Mouse (Mus musculus): ENCODE data around the gene Alpk3. TPM values are rescaled to one million over a fixed set of nuclear protein-coding genes. Genes with fewer than 3 reads are reported as not detected.
A peak's percentile ranks its signal among the peaks of the same experiment; 100 is the strongest.

Gene Alpk3
- total RNA-seq (2021) (under 1 TPM; 0.17 to 0.24 TPM), polyA plus RNA-seq (2012; rRNA removed) (0.03 TPM in 2 replicates)
- long read RNA-seq, result 0 reads

- no peak for DNase-seq
Observed at GRCm38 (mm10) chr7:81057471-81057870, at the start of gene Alpk3. Alpk3 (plus strand) TSS chr7:81057600.

- no peak for DNase-seq
Observed at GRCm38 (mm10) chr7:81008285-81008684, 49.1 kb upstream of the Alpk3 start.

GRCm38 (mm10) chr7:81011576-81011975, 45.8 kb upstream of the Alpk3 start:
- DNase-seq, result no peak

- DNase-seq, result no peak
Observed at GRCm38 (mm10) chr7:81020307-81020706, 37.1 kb upstream of the Alpk3 start.

- DNase-seq, result no peak
Observed at GRCm38 (mm10) chr7:81022731-81023130, 34.7 kb upstream of the Alpk3 start.

GRCm38 (mm10) chr7:81024118-81024517, 33.3 kb upstream of the Alpk3 start:
- DNase-seq, result no peak

GRCm38 (mm10) chr7:81024651-81025050, 32.7 kb upstream of the Alpk3 start:
- no peak for DNase-seq

GRCm38 (mm10) chr7:81025751-81026150, 31.6 kb upstream of the Alpk3 start:
- no peak for DNase-seq

- no peak for DNase-seq
Observed at GRCm38 (mm10) chr7:81039711-81040110, 17.7 kb upstream of the Alpk3 start.

- no peak for DNase-seq
Observed at GRCm38 (mm10) chr7:81043023-81043620, 14.3 kb upstream of the Alpk3 start.

- DNase-seq, result no peak
Observed at GRCm38 (mm10) chr7:81047847-81048246, 9.6 kb upstream of the Alpk3 start.

GRCm38 (mm10) chr7:81048513-81048912, 8.9 kb upstream of the Alpk3 start:
- DNase-seq, result peak; percentile 64

GRCm38 (mm10) chr7:81049966-81050365, 7.4 kb upstream of the Alpk3 start:
- DNase-seq, result no peak

- no peak for DNase-seq
Observed at GRCm38 (mm10) chr7:81055709-81056370, 1.6 kb upstream of the Alpk3 start.

- DNase-seq, result peak; percentile 29
Observed at GRCm38 (mm10) chr7:81057901-81058711, 706 bp downstream of the Alpk3 start.

- peak; percentile 58 for DNase-seq
Observed at GRCm38 (mm10) chr7:81058712-81059154, 1.3 kb downstream of the Alpk3 start.

GRCm38 (mm10) chr7:81059388-81059787, 2.0 kb downstream of the Alpk3 start:
- no peak for DNase-seq

- peak; percentile 42 for DNase-seq
Observed at GRCm38 (mm10) chr7:81060908-81061307, 3.5 kb downstream of the Alpk3 start.

- peak; percentile 60 for DNase-seq
Observed at GRCm38 (mm10) chr7:81061936-81062335, 4.5 kb downstream of the Alpk3 start.

- no peak for DNase-seq
Observed at GRCm38 (mm10) chr7:81063332-81063731, 5.9 kb downstream of the Alpk3 start.

- no peak for DNase-seq
Observed at GRCm38 (mm10) chr7:81066714-81067113, 9.3 kb downstream of the Alpk3 start.

- no peak for DNase-seq
Observed at GRCm38 (mm10) chr7:81072463-81072862, 15.1 kb downstream of the Alpk3 start.

GRCm38 (mm10) chr7:81073273-81073672, 15.9 kb downstream of the Alpk3 start:
- DNase-seq, result no peak
